Mouse (Mus musculus) megakaryocyte, embryonic 14.5 days (primary cell): ENCODE data around the gene Mrpl18.

ENCODE experiments used
- FLI1 ChIP-seq: IDR thresholded peaks from 2 replicates; pipeline ENCODE4 v1.6.1; 2012; ENCODE audit warnings: low read length, inconsistent platforms, mixed read lengths
- GATA1 ChIP-seq: IDR thresholded peaks from 3 replicates; pipeline ENCODE4 v1.6.1; 2012; ENCODE audit warnings: mixed read lengths, low read length, inconsistent platforms, borderline replicate concordance

DNA sequence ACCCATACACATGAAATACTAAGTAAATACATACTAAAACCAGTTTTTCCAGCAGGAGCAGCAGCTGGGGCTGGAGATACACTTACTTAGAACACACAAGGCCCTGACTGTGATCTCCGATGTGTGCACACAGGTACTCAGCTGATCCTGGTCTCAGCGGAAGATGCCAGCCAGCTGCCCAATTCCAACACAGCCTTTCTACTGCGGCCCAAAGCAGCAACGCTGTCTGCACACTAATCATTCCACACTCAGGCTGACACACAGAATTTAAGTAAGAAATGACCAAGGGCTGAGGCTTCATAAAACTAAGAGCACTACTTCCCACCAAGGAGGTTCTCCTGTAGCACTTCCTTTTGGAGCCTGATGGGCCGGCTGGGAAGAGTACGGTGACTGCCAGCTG is 13.9 kb downstream of the Mrpl18 start:
- no peak for TF ChIP-seq GATA1
- TF ChIP-seq FLI1, result no peak
